ENCODE assay signal across 12 mouse cellular contexts in genomic region chr17:27152976-27153723, GRCm38 (mm10). TPM values are rescaled to one million over a fixed set of nuclear protein-coding genes. Genes with fewer than 3 reads are reported as not detected.
DNase-seq lines count a peak whose midpoint lies in the region; ATAC-seq and TF ChIP-seq lines count a peak whose summit lies in the region.
"Had no signal": no experiment of that assay in that cellular context is flagged by ENCODE, and none has a peak within 500 bp of the region (broad histone marks: within the 10 kb centered on the region; RNA-seq: fewer than 3 reads in every experiment).

No protein-coding gene starts in this region.

- peak overlapping the region; percentile 18; the same call in 1 of the 2 replicates for H3K9ac ChIP-seq in heart, embryonic 14.5 days (ENCODE audit: low read length)
- H3K9ac ChIP-seq in liver, embryonic 12.5 days = peak overlapping the region; percentile 62

- H3K79me3 ChIP-seq in C2C12 (ENCODE audit: low read depth) = no peaks in the 10 kb centered on the region

- no peak for DNase-seq in heart, postnatal 4 days
- DNase-seq in natural killer cell, adult 2 months (ENCODE audit: low spot score in 2 of 2) = no peak
- DNase-seq in cerebellum, postnatal 36 days = no peak
- DNase-seq: right cerebral cortex, postnatal 4 days had no signal

- 48% methylated on average over 8 of the region's 8 CpGs for WGBS in heart, embryonic 14.5 days
- WGBS in liver, embryonic 12.5 days (ENCODE audit: insufficient replicate concordance) = 30% methylated on average over 8 of the region's 8 CpGs

- no peak for ATAC-seq in heart, embryonic 14.5 days (ENCODE audit: insufficient number of reproducible peaks, insufficient read depth, low FRiP score, low read depth)
- peak; percentile 85 for ATAC-seq in common myeloid progenitor, adult 5-6 weeks (replicated peaks; ENCODE audit: low read depth, poor library complexity, severe bottlenecking)
- peak; percentile 94 for ATAC-seq in liver, embryonic 12.5 days
- ATAC-seq in granulocyte monocyte progenitor cell, adult 5-6 weeks (replicated peaks; ENCODE audit: poor library complexity, severe bottlenecking) = no peak
- ATAC-seq: inflammation-experienced regulatory T-cells, adult 6 months; Patski had no signal

- no peaks in the 10 kb centered on the region for H3K36me3 ChIP-seq in heart, embryonic 14.5 days (ENCODE audit: control insufficient read depth, insufficient read depth, low read length)
- H3K36me3 ChIP-seq in C2C12 (ENCODE audit: control insufficient read depth, insufficient read depth) = no peaks in the 10 kb centered on the region
- no peaks in the 10 kb centered on the region for H3K36me3 ChIP-seq in liver, embryonic 12.5 days

- peak overlapping the region; percentile 45 to 70 for H3K27ac ChIP-seq in heart, embryonic 14.5 days (replicated peaks in 1 of 2; ENCODE audit: control insufficient read depth in 1 of 2, insufficient read depth in 1 of 2, low read depth in 2 of 2, low read length in 2 of 2)
- peak overlapping the region; percentile 94 for H3K27ac ChIP-seq in liver, embryonic 12.5 days
- H3K27ac ChIP-seq: macrophage had no signal

- no peak overlapping the region for H3K4me3 ChIP-seq in heart, embryonic 14.5 days (ENCODE audit: control insufficient read depth in 1 of 2, insufficient read depth in 1 of 2, low read depth in 1 of 2, low read length in 2 of 2)
- no peak overlapping the region for H3K4me3 ChIP-seq in C2C12 (ENCODE audit: insufficient read depth, poor library complexity, severe bottlenecking)
- no peak overlapping the region for H3K4me3 ChIP-seq in liver, embryonic 12.5 days

- no peaks in the 10 kb centered on the region for H3K9me3 ChIP-seq in heart, embryonic 14.5 days (ENCODE audit: control insufficient read depth, low read length)
- H3K9me3 ChIP-seq in liver, embryonic 12.5 days (replicated peaks) = no peaks in the 10 kb centered on the region

- 0 out of 2 replicates have a peak, but pooled peaks cover 5% of the 10 kb centered on the region for H3K27me3 ChIP-seq in heart, embryonic 14.5 days (ENCODE audit: control insufficient read depth, insufficient read depth, low read length)
- H3K27me3 ChIP-seq in C2C12 (ENCODE audit: control insufficient read depth, insufficient read depth, insufficient read length) = no peaks in the 10 kb centered on the region
- peaks cover 16% of the 10 kb centered on the region for H3K27me3 ChIP-seq in liver, embryonic 12.5 days (replicated peaks)
- H3K27me3 ChIP-seq: Patski had no signal

- no peak overlapping the region for H3K4me2 ChIP-seq in heart, embryonic 14.5 days (ENCODE audit: low read length)
- peak overlapping the region; percentile 50 for H3K4me2 ChIP-seq in liver, embryonic 12.5 days

- H3K79me2 ChIP-seq in C2C12 (ENCODE audit: control insufficient read depth, insufficient read depth) = no peaks in the 10 kb centered on the region

- H3K4me1 ChIP-seq in heart, embryonic 14.5 days (ENCODE audit: control insufficient read depth in 2 of 2, insufficient read depth in 2 of 2, low read length in 2 of 2) = peaks cover 14 to 29% of the 10 kb centered on the region in 2 experiments
- peaks cover 70% of the 10 kb centered on the region for H3K4me1 ChIP-seq in liver, embryonic 12.5 days

- H3ac ChIP-seq in C2C12 (ENCODE audit: control insufficient read depth, insufficient read length, low read depth) = peak overlapping the region; percentile 43

- TF ChIP-seq CTCF in C2C12 (IDR thresholded peaks at IDR 0.05; ENCODE audit: control insufficient read depth, insufficient read depth, insufficient read length) = no peak

TF ChIP-seq in C2C12, 6 proteins besides CTCF, POLR2A, EP300 and RAD21:
- TF ChIP-seq MAX (IDR thresholded peaks at IDR 0.05) (no peak), MYOD1 (IDR thresholded peaks at IDR 0.05; ENCODE audit: control insufficient read depth, insufficient read length, low read depth) (no peak), MYOG (IDR thresholded peaks at IDR 0.05; ENCODE audit: control insufficient read depth, extremely low read depth, insufficient read length) (no peak), USF1 (IDR thresholded peaks at IDR 0.05; ENCODE audit: low read depth) (peak; percentile 66), FOSL1 (IDR thresholded peaks at IDR 0.05; ENCODE audit: insufficient read depth, low read length, poor library complexity, severe bottlenecking) (no peak)
TF ChIP-seq in C2C12: peak in this region for 1.

RNA-seq across cellular contexts. Expression of gene Ip6k3, which starts 14.4 kb away (rescaled TPM):
- 0.22 and 0.32 TPM in 2 replicates for polyA plus RNA-seq in heart, embryonic 14.5 days (2014; fragmentation: Nextera tagmentation; extraction: Ambion mirVana)
- 1 to 10 TPM; 3.6 to 4.0 TPM for total RNA-seq in heart, postnatal 4 days (2021)
- 0.08 TPM for polyA plus RNA-seq in C2C12 (2012; fragmentation: generic; extraction: Trizol)
- not detected in 2 replicates for total RNA-seq in common myeloid progenitor, adult 5-6 weeks (2017)
- 0.13 TPM in 1 of 2 replicates, not detected in the other for polyA plus RNA-seq in liver, embryonic 12.5 days (2016; fragmentation: Nextera tagmentation; extraction: Ambion mirVana)
- not detected in 2 replicates for total RNA-seq in granulocyte monocyte progenitor cell, adult 5-6 weeks (2014; fragmentation: Nextera tagmentation)
- not detected in 2 replicates for total RNA-seq in granulocyte monocyte progenitor cell, adult 5-6 weeks (2017)
- polyA plus RNA-seq: inflammation-experienced regulatory T-cells, adult 6 months; macrophage had no signal

RNA-seq across cellular contexts. Expression of gene Uqcc2, which starts 19.4 kb away (rescaled TPM):
- polyA plus RNA-seq in heart, embryonic 14.5 days (2014; fragmentation: Nextera tagmentation; extraction: Ambion mirVana) = 307 and 339 TPM in 2 replicates
- 100 to 1,000 TPM; 256 to 274 TPM for total RNA-seq in heart, postnatal 4 days (2021)
- 630 TPM for polyA plus RNA-seq in C2C12 (2012; fragmentation: generic; extraction: Trizol)
- total RNA-seq in common myeloid progenitor, adult 5-6 weeks (2017) = 74.7 and 143 TPM in 2 replicates
- 254 and 262 TPM in 2 replicates for polyA plus RNA-seq in liver, embryonic 12.5 days (2016; fragmentation: Nextera tagmentation; extraction: Ambion mirVana)
- total RNA-seq in granulocyte monocyte progenitor cell, adult 5-6 weeks (2014; fragmentation: Nextera tagmentation) = 142 and 196 TPM in 2 replicates
- 166 and 171 TPM in 2 replicates for total RNA-seq in granulocyte monocyte progenitor cell, adult 5-6 weeks (2017)

RNA-seq across cellular contexts. Expression of gene Lemd2, which starts 51.1 kb away (rescaled TPM):
- polyA plus RNA-seq in heart, embryonic 14.5 days (2014; fragmentation: Nextera tagmentation; extraction: Ambion mirVana) = 9.1 and 12.8 TPM in 2 replicates
- total RNA-seq in heart, postnatal 4 days (2021) = 10 to 100 TPM; 35.3 to 36.4 TPM
- 45.9 TPM for polyA plus RNA-seq in C2C12 (2012; fragmentation: generic; extraction: Trizol)
- total RNA-seq in common myeloid progenitor, adult 5-6 weeks (2017) = 20.2 and 44.6 TPM in 2 replicates
- polyA plus RNA-seq in liver, embryonic 12.5 days (2016; fragmentation: Nextera tagmentation; extraction: Ambion mirVana) = 13.1 and 13.9 TPM in 2 replicates
- 36.5 and 36.9 TPM in 2 replicates for total RNA-seq in granulocyte monocyte progenitor cell, adult 5-6 weeks (2014; fragmentation: Nextera tagmentation)
- total RNA-seq in granulocyte monocyte progenitor cell, adult 5-6 weeks (2017) = 23.5 and 29.7 TPM in 2 replicates

Comparison
In these comparisons a context has a peak if more than half of its experiments do, and no peak if none do; other contexts are left out.
1. ATAC-seq: peak in common myeloid progenitor, adult 5-6 weeks (single experiment) and liver, embryonic 12.5 days (single experiment); none in heart, embryonic 14.5 days (single experiment) and granulocyte monocyte progenitor cell, adult 5-6 weeks (single experiment).